Mouse (Mus musculus) erythroblast, embryonic 14.5 days (primary cell): ENCODE measurements around the gene Vasn.

Source experiments
- GATA1 ChIP-seq: IDR thresholded peaks from 2 replicates; pipeline ENCODE4 v1.6.1; 2012; ENCODE audit warnings: low read length, inconsistent platforms, mixed read lengths
- TAL1 ChIP-seq: IDR thresholded peaks from 3 replicates; pipeline ENCODE4 v1.6.1; 2012; ENCODE audit warnings: low read length, inconsistent platforms, mixed read lengths

- TF ChIP-seq TAL1 (no peak), GATA1 (no peak)
These were observed 26.0 kb upstream of the Vasn start for GRCm38 (mm10) chr16:4613736-4614135.
